Mouse (Mus musculus): ENCODE measurements around the gene Ksr2. TPM values are rescaled to one million over a fixed set of nuclear protein-coding genes. Genes with fewer than 3 reads are reported as not detected.
"Not testable (repeated sequence)": the region's sequence is repeated elsewhere in the genome, so short reads cannot be mapped to it uniquely, and the experiment has no call there.

The Ksr2 gene
- polyA plus RNA-seq, 1 experiment from 2014 or later = 11.3 TPM

GRCm38 (mm10) chr5:117377731-117378130 lies 36.1 kb upstream of the Ksr2 start:
- 94% methylated on average over 14 of the region's 14 CpGs for WGBS
- not testable (repeated sequence) for H3K27me3 ChIP-seq (ENCODE audit: control insufficient read depth, insufficient read depth, low read length); H3K27ac ChIP-seq (ENCODE audit: low read depth, low read length); ATAC-seq (ENCODE audit: low read depth); H3K4me1 ChIP-seq (ENCODE audit: control insufficient read depth, insufficient read depth, low read length); H3K4me3 ChIP-seq (ENCODE audit: low read depth, low read length); H3K4me2 ChIP-seq (ENCODE audit: low read depth, low read length); H3K9ac ChIP-seq (replicated peaks; ENCODE audit: low read depth, low read length); H3K9me3 ChIP-seq (ENCODE audit: control insufficient read depth, low read length)
- peaks cover 53% of the 10 kb centered on the region for H3K36me3 ChIP-seq (ENCODE audit: control insufficient read depth, insufficient read depth, low read length)

- 84% methylated on average over 4 of the region's 4 CpGs for WGBS
- Histone ChIP-seq H3K27me3 (ENCODE audit: control insufficient read depth, insufficient read depth, low read length) (no peaks in the 10 kb centered on the region), H3K9me3 (ENCODE audit: control insufficient read depth, low read length) (no peaks in the 10 kb centered on the region), H3K36me3 (ENCODE audit: control insufficient read depth, insufficient read depth, low read length) (peaks cover 52% of the 10 kb centered on the region), H3K27ac (ENCODE audit: low read depth, low read length) (no peak overlapping the region), H3K4me1 (ENCODE audit: control insufficient read depth, insufficient read depth, low read length) (no peaks in the 10 kb centered on the region), H3K9ac (replicated peaks; ENCODE audit: low read depth, low read length) (no peak overlapping the region), H3K4me2 (ENCODE audit: low read depth, low read length) (no peak overlapping the region), H3K4me3 (ENCODE audit: low read depth, low read length) (no peak overlapping the region)
- no peak for ATAC-seq (ENCODE audit: low read depth)
Measured at GRCm38 (mm10) chr5:117380199-117380598, 33.6 kb upstream of the Ksr2 start.

GRCm38 (mm10) chr5:117381785-117382184 lies 32.0 kb upstream of the Ksr2 start:
- Histone ChIP-seq H3K9ac (replicated peaks; ENCODE audit: low read depth, low read length) (no peak overlapping the region), H3K36me3 (ENCODE audit: control insufficient read depth, insufficient read depth, low read length) (peaks cover 39% of the 10 kb centered on the region), H3K4me1 (ENCODE audit: control insufficient read depth, insufficient read depth, low read length) (no peaks in the 10 kb centered on the region), H3K4me3 (ENCODE audit: low read depth, low read length) (no peak overlapping the region), H3K27me3 (ENCODE audit: control insufficient read depth, insufficient read depth, low read length) (no peaks in the 10 kb centered on the region), H3K9me3 (ENCODE audit: control insufficient read depth, low read length) (no peaks in the 10 kb centered on the region), H3K27ac (ENCODE audit: low read depth, low read length) (no peak overlapping the region), H3K4me2 (ENCODE audit: low read depth, low read length) (no peak overlapping the region)
- no peak for ATAC-seq (ENCODE audit: low read depth)
- 80% methylated on average over 7 of the region's 7 CpGs for WGBS

GRCm38 (mm10) chr5:117383198-117383597 lies 30.6 kb upstream of the Ksr2 start:
- Histone ChIP-seq H3K4me1 (ENCODE audit: control insufficient read depth, insufficient read depth, low read length) (peaks cover 1% of the 10 kb centered on the region), H3K27me3 (ENCODE audit: control insufficient read depth, insufficient read depth, low read length) (no peaks in the 10 kb centered on the region), H3K27ac (ENCODE audit: low read depth, low read length) (no peak overlapping the region), H3K9ac (replicated peaks; ENCODE audit: low read depth, low read length) (no peak overlapping the region), H3K4me2 (ENCODE audit: low read depth, low read length) (no peak overlapping the region), H3K4me3 (ENCODE audit: low read depth, low read length) (no peak overlapping the region), H3K36me3 (ENCODE audit: control insufficient read depth, insufficient read depth, low read length) (peaks cover 37% of the 10 kb centered on the region; the same call in 1 of the 2 replicates), H3K9me3 (ENCODE audit: control insufficient read depth, low read length) (no peaks in the 10 kb centered on the region)
- no peak for ATAC-seq (ENCODE audit: low read depth)
- WGBS = 84% methylated on average over 12 of the region's 12 CpGs

GRCm38 (mm10) chr5:117388296-117388751 lies 25.5 kb upstream of the Ksr2 start:
- no peaks in the 10 kb centered on the region for H3K27me3 ChIP-seq (ENCODE audit: control insufficient read depth, insufficient read depth, low read length)
- WGBS = 15% methylated on average over 16 of the region's 16 CpGs
- ATAC-seq (ENCODE audit: low read depth) = 0 out of 2 replicates have a peak, but pooled peaks have one; percentile 21
- peak overlapping the region; percentile 84 for H3K9ac ChIP-seq (replicated peaks; ENCODE audit: low read depth, low read length)
- peaks cover 15% of the 10 kb centered on the region; the same call in 1 of the 2 replicates for H3K36me3 ChIP-seq (ENCODE audit: control insufficient read depth, insufficient read depth, low read length)
- H3K9me3 ChIP-seq (ENCODE audit: control insufficient read depth, low read length) = no peaks in the 10 kb centered on the region
- H3K4me2 ChIP-seq (ENCODE audit: low read depth, low read length) = peak overlapping the region; percentile 79
- peaks cover 4% of the 10 kb centered on the region for H3K4me1 ChIP-seq (ENCODE audit: control insufficient read depth, insufficient read depth, low read length)
- H3K27ac ChIP-seq (ENCODE audit: low read depth, low read length) = peak overlapping the region; percentile 55
- peak overlapping the region; percentile 74 for H3K4me3 ChIP-seq (ENCODE audit: low read depth, low read length)

GRCm38 (mm10) chr5:117388877-117389276 lies 24.9 kb upstream of the Ksr2 start, which contains the start of gene Rfc5:
Gene Rfc5, minus strand, starts transcription at chr5:117389047.
- Histone ChIP-seq H3K27ac (ENCODE audit: low read depth, low read length) (peak within 1 kb of the TSS; percentile 55), H3K4me3 (ENCODE audit: low read depth, low read length) (peak within 1 kb of the TSS; percentile 74), H3K27me3 (ENCODE audit: control insufficient read depth, insufficient read depth, low read length) (no peaks in the 10 kb centered on the region), H3K36me3 (ENCODE audit: control insufficient read depth, insufficient read depth, low read length) (peaks cover 14% of the 10 kb centered on the region; the same call in 1 of the 2 replicates), H3K4me1 (ENCODE audit: control insufficient read depth, insufficient read depth, low read length) (peaks cover 4% of the 10 kb centered on the region), H3K9ac (replicated peaks; ENCODE audit: low read depth, low read length) (peak within 1 kb of the TSS; percentile 84), H3K4me2 (ENCODE audit: low read depth, low read length) (peak within 1 kb of the TSS; percentile 79), H3K9me3 (ENCODE audit: control insufficient read depth, low read length) (no peaks in the 10 kb centered on the region)
- peak; percentile 96 for ATAC-seq (ENCODE audit: low read depth)
- under 1% methylated on average over 25 of the region's 44 CpGs for WGBS

GRCm38 (mm10) chr5:117390895-117391294 lies 22.9 kb upstream of the Ksr2 start:
- Histone ChIP-seq H3K4me1 (ENCODE audit: control insufficient read depth, insufficient read depth, low read length) (peaks cover 4% of the 10 kb centered on the region), H3K27me3 (ENCODE audit: control insufficient read depth, insufficient read depth, low read length) (no peaks in the 10 kb centered on the region), H3K27ac (ENCODE audit: low read depth, low read length) (no peak overlapping the region), H3K36me3 (ENCODE audit: control insufficient read depth, insufficient read depth, low read length) (no peaks in the 10 kb centered on the region), H3K9ac (replicated peaks; ENCODE audit: low read depth, low read length) (no peak overlapping the region), H3K4me2 (ENCODE audit: low read depth, low read length) (no peak overlapping the region), H3K9me3 (ENCODE audit: control insufficient read depth, low read length) (no peaks in the 10 kb centered on the region), H3K4me3 (ENCODE audit: low read depth, low read length) (no peak overlapping the region)
- ATAC-seq (ENCODE audit: low read depth) = no peak
- 88% methylated on average over 1 of the region's 1 CpGs for WGBS

GRCm38 (mm10) chr5:117395834-117396233 lies 18.0 kb upstream of the Ksr2 start:
- Histone ChIP-seq H3K36me3 (ENCODE audit: control insufficient read depth, insufficient read depth, low read length) (no peaks in the 10 kb centered on the region), H3K4me3 (ENCODE audit: low read depth, low read length) (no peak overlapping the region), H3K9me3 (ENCODE audit: control insufficient read depth, low read length) (no peaks in the 10 kb centered on the region), H3K27me3 (ENCODE audit: control insufficient read depth, insufficient read depth, low read length) (no peaks in the 10 kb centered on the region), H3K27ac (ENCODE audit: low read depth, low read length) (no peak overlapping the region), H3K9ac (replicated peaks; ENCODE audit: low read depth, low read length) (no peak overlapping the region), H3K4me1 (ENCODE audit: control insufficient read depth, insufficient read depth, low read length) (no peaks in the 10 kb centered on the region), H3K4me2 (ENCODE audit: low read depth, low read length) (no peak overlapping the region)
- no peak for ATAC-seq (ENCODE audit: low read depth)
- WGBS = 91% methylated on average over 5 of the region's 5 CpGs

GRCm38 (mm10) chr5:117396596-117397014 lies 17.2 kb upstream of the Ksr2 start:
- no peak overlapping the region for H3K4me3 ChIP-seq (ENCODE audit: low read depth, low read length)
- WGBS = 58% methylated on average over 6 of the region's 6 CpGs
- no peaks in the 10 kb centered on the region for H3K9me3 ChIP-seq (ENCODE audit: control insufficient read depth, low read length)
- H3K36me3 ChIP-seq (ENCODE audit: control insufficient read depth, insufficient read depth, low read length) = no peaks in the 10 kb centered on the region
- ATAC-seq (ENCODE audit: low read depth) = no peak
- no peaks in the 10 kb centered on the region for H3K27me3 ChIP-seq (ENCODE audit: control insufficient read depth, insufficient read depth, low read length)
- no peak overlapping the region for H3K4me2 ChIP-seq (ENCODE audit: low read depth, low read length)
- no peak overlapping the region for H3K9ac ChIP-seq (replicated peaks; ENCODE audit: low read depth, low read length)
- H3K4me1 ChIP-seq (ENCODE audit: control insufficient read depth, insufficient read depth, low read length) = no peaks in the 10 kb centered on the region
- H3K27ac ChIP-seq (ENCODE audit: low read depth, low read length) = no peak overlapping the region
